ENCODE assay signal across 7 mouse cellular contexts in genomic region chr6:72244569-72245285, GRCm38 (mm10). TPM values are rescaled to one million over a fixed set of nuclear protein-coding genes. Genes with fewer than 3 reads are reported as not detected.
A peak's percentile ranks its signal among the peaks of the same experiment; 100 is the strongest.
DNase-seq lines count a peak whose midpoint lies in the region; ATAC-seq and TF ChIP-seq lines count a peak whose summit lies in the region.

No protein-coding gene starts in this region.

- H3K4me3 ChIP-seq in E14TG2a.4 (replicated peaks; ENCODE audit: low read length) = peak overlapping the region; percentile 48
- no peak overlapping the region for H3K4me3 ChIP-seq in embryonic facial prominence, embryonic 10.5 days
- no peak overlapping the region for H3K4me3 ChIP-seq in heart, embryonic 14.5 days (ENCODE audit: control insufficient read depth in 1 of 2, insufficient read depth in 1 of 2, low read depth in 1 of 2, low read length in 2 of 2)
- H3K4me3 ChIP-seq in limb, embryonic 10.5 days = no peak overlapping the region
- no peak overlapping the region for H3K4me3 ChIP-seq in neural tube, embryonic 15.5 days (replicated peaks)

- H3K9ac ChIP-seq in heart, embryonic 14.5 days (ENCODE audit: low read length) = peak overlapping the region; percentile 42
- H3K9ac ChIP-seq in neural tube, embryonic 15.5 days (replicated peaks) = no peak overlapping the region

- no peak for DNase-seq in embryonic facial prominence, embryonic 10.5 days (ENCODE audit: low spot score)
- DNase-seq in limb, embryonic 10.5 days (ENCODE audit: low spot score) = no peak
- no peak for DNase-seq in right cerebral cortex, postnatal 25 days
- no peak for DNase-seq in frontal cortex, postnatal 10 days (ENCODE audit: low spot score in 2 of 2)

- H3K4me2 ChIP-seq in heart, embryonic 14.5 days (ENCODE audit: low read length) = no peak overlapping the region; the same call in 1 of the 2 replicates
- peak overlapping the region; percentile 11; the same call in 1 of the 2 replicates for H3K4me2 ChIP-seq in neural tube, embryonic 15.5 days

- H3K27me3 ChIP-seq in E14TG2a.4 (ENCODE audit: insufficient read depth, low read length) = peaks cover 70% of the 10 kb centered on the region
- H3K27me3 ChIP-seq in embryonic facial prominence, embryonic 10.5 days (replicated peaks; ENCODE audit: low read depth, poor library complexity, severe bottlenecking) = peaks cover 45% of the 10 kb centered on the region
- H3K27me3 ChIP-seq in heart, embryonic 14.5 days (ENCODE audit: control insufficient read depth, insufficient read depth, low read length) = no peaks in the 10 kb centered on the region
- H3K27me3 ChIP-seq in limb, embryonic 10.5 days (ENCODE audit: low read depth, poor library complexity, severe bottlenecking) = peaks cover 29% of the 10 kb centered on the region
- peaks cover 8% of the 10 kb centered on the region for H3K27me3 ChIP-seq in neural tube, embryonic 15.5 days (replicated peaks)

- ATAC-seq in heart, embryonic 14.5 days (ENCODE audit: insufficient number of reproducible peaks, insufficient read depth, low FRiP score, low read depth) = no peak
- peak; percentile 64; the same call in 1 of the 2 replicates for ATAC-seq in neural tube, embryonic 15.5 days (ENCODE audit: low FRiP score)

- H3K4me1 ChIP-seq in E14TG2a.4 (replicated peaks; ENCODE audit: low read depth, low read length) = peaks cover 29% of the 10 kb centered on the region
- H3K4me1 ChIP-seq in embryonic facial prominence, embryonic 10.5 days = peaks cover 53% of the 10 kb centered on the region
- H3K4me1 ChIP-seq in heart, embryonic 14.5 days (ENCODE audit: control insufficient read depth in 2 of 2, insufficient read depth in 2 of 2, low read length in 2 of 2) = peaks cover 39 to 47% of the 10 kb centered on the region in 2 experiments
- H3K4me1 ChIP-seq in limb, embryonic 10.5 days = peaks cover 47% of the 10 kb centered on the region
- peaks cover 32% of the 10 kb centered on the region for H3K4me1 ChIP-seq in neural tube, embryonic 15.5 days

- H3K9me3 ChIP-seq in E14TG2a.4 (ENCODE audit: low read length) = no peaks in the 10 kb centered on the region
- H3K9me3 ChIP-seq in embryonic facial prominence, embryonic 10.5 days = no peaks in the 10 kb centered on the region
- H3K9me3 ChIP-seq in heart, embryonic 14.5 days (ENCODE audit: control insufficient read depth, low read length) = no peaks in the 10 kb centered on the region
- H3K9me3 ChIP-seq in limb, embryonic 10.5 days (replicated peaks) = no peaks in the 10 kb centered on the region
- H3K9me3 ChIP-seq in neural tube, embryonic 15.5 days (replicated peaks) = no peaks in the 10 kb centered on the region

- peak overlapping the region; percentile 45; the same call in 1 of the 2 replicates for H3K27ac ChIP-seq in embryonic facial prominence, embryonic 10.5 days (replicated peaks)
- peak overlapping the region; percentile 93 to 98 for H3K27ac ChIP-seq in heart, embryonic 14.5 days (replicated peaks in 1 of 2; ENCODE audit: control insufficient read depth in 1 of 2, insufficient read depth in 1 of 2, low read depth in 2 of 2, low read length in 2 of 2)
- H3K27ac ChIP-seq in limb, embryonic 10.5 days = peak overlapping the region; percentile 46
- H3K27ac ChIP-seq in neural tube, embryonic 15.5 days (replicated peaks) = peak overlapping the region; percentile 74

- no peak for TF ChIP-seq CTCF in E14TG2a.4 (conservative IDR thresholded peaks at IDR 0.05; ENCODE audit: low read length)

- H3K36me3 ChIP-seq in E14TG2a.4 (ENCODE audit: insufficient read depth, low read length) = no peaks in the 10 kb centered on the region
- no peaks in the 10 kb centered on the region for H3K36me3 ChIP-seq in embryonic facial prominence, embryonic 10.5 days (replicated peaks)
- no peaks in the 10 kb centered on the region for H3K36me3 ChIP-seq in heart, embryonic 14.5 days (ENCODE audit: control insufficient read depth, insufficient read depth, low read length)
- H3K36me3 ChIP-seq in limb, embryonic 10.5 days = no peaks in the 10 kb centered on the region
- H3K36me3 ChIP-seq in neural tube, embryonic 15.5 days = no peaks in the 10 kb centered on the region

- WGBS in embryonic facial prominence, embryonic 10.5 days = 62% methylated on average over 20 of the region's 20 CpGs
- WGBS in heart, embryonic 14.5 days = 54% methylated on average over 20 of the region's 20 CpGs
- 60% methylated on average over 20 of the region's 20 CpGs for WGBS in limb, embryonic 10.5 days
- 56% methylated on average over 20 of the region's 20 CpGs for WGBS in neural tube, embryonic 15.5 days

RNA-seq across cellular contexts. Expression of gene Atoh8, which starts 9.3 kb away (rescaled TPM):
- polyA plus RNA-seq in embryonic facial prominence, embryonic 10.5 days (2016; fragmentation: Nextera tagmentation; extraction: Ambion mirVana) = 17.7 and 21.4 TPM in 2 replicates
- 8.9 and 12.0 TPM in 2 replicates for polyA plus RNA-seq in heart, embryonic 14.5 days (2014; fragmentation: Nextera tagmentation; extraction: Ambion mirVana)
- polyA plus RNA-seq in limb, embryonic 10.5 days (2016; fragmentation: Nextera tagmentation; extraction: Ambion mirVana) = 24.9 and 28.0 TPM in 2 replicates
- 3.1 and 5.1 TPM in 2 replicates for polyA plus RNA-seq in neural tube, embryonic 15.5 days (2015; fragmentation: Nextera tagmentation; extraction: Ambion mirVana)

RNA-seq across cellular contexts. Expression of gene Sftpb, which starts 59.7 kb away (rescaled TPM):
- 0.18 TPM in 1 of 2 replicates, not detected in the other for polyA plus RNA-seq in embryonic facial prominence, embryonic 10.5 days (2016; fragmentation: Nextera tagmentation; extraction: Ambion mirVana)
- polyA plus RNA-seq in heart, embryonic 14.5 days (2014; fragmentation: Nextera tagmentation; extraction: Ambion mirVana) = not detected in 2 replicates
- not detected in 2 replicates for polyA plus RNA-seq in limb, embryonic 10.5 days (2016; fragmentation: Nextera tagmentation; extraction: Ambion mirVana)
- 0.13 and 0.40 TPM in 2 replicates for polyA plus RNA-seq in neural tube, embryonic 15.5 days (2015; fragmentation: Nextera tagmentation; extraction: Ambion mirVana)

Comparison
In these comparisons a context has a peak if more than half of its experiments do, and no peak if none do; other contexts are left out.
1. H3K27ac ChIP-seq: peak in every context shown above with its lines; median percentile 96 in heart, embryonic 14.5 days; 74 in neural tube, embryonic 15.5 days; 46 in limb, embryonic 10.5 days; 45 in embryonic facial prominence, embryonic 10.5 days.